Mouse (Mus musculus) cerebellum, adult 11 months (tissue): ENCODE data around the gene Gli1.

Source experiments
- DNase-seq: peaks from one replicate; pipeline ENCODE4 v3.0.0; 2022

The Gli1 gene

GRCm38 (mm10) chr10:127343029-127343428, 1.3 kb upstream of the Gli1 start:
- DNase-seq: no peak

GRCm38 (mm10) chr10:127341360-127341690, 449 bp downstream of the Gli1 start:
- no peak for DNase-seq

GRCm38 (mm10) chr10:127340577-127341359, 1.0 kb downstream of the Gli1 start:
- no peak for DNase-seq

GRCm38 (mm10) chr10:127339683-127340576, 1.8 kb downstream of the Gli1 start:
- DNase-seq: no peak

GRCm38 (mm10) chr10:127338930-127339682, 2.7 kb downstream of the Gli1 start:
- DNase-seq: peak; percentile 82

GRCm38 (mm10) chr10:127337536-127338099, 4.2 kb downstream of the Gli1 start:
- no peak for DNase-seq

GRCm38 (mm10) chr10:127336952-127337351, 4.8 kb downstream of the Gli1 start:
- DNase-seq: no peak

GRCm38 (mm10) chr10:127335271-127335670, 6.5 kb downstream of the Gli1 start:
- no peak for DNase-seq

GRCm38 (mm10) chr10:127333152-127333551, 8.6 kb downstream of the Gli1 start:
- DNase-seq: no peak

- DNase-seq: no peak
Measured at GRCm38 (mm10) chr10:127332211-127332874, 9.4 kb downstream of the Gli1 start.

- DNase-seq: no peak
Measured at GRCm38 (mm10) chr10:127330212-127330611, 11.6 kb downstream of the Gli1 start.

- no peak for DNase-seq
Measured at GRCm38 (mm10) chr10:127327461-127328145, 14.2 kb downstream of the Gli1 start.

- no peak for DNase-seq
Measured at GRCm38 (mm10) chr10:127326828-127327227, 14.9 kb downstream of the Gli1 start.

GRCm38 (mm10) chr10:127326017-127326801, 15.6 kb downstream of the Gli1 start:
- DNase-seq: no peak

GRCm38 (mm10) chr10:127325454-127326016, 16.2 kb downstream of the Gli1 start:
- no peak for DNase-seq

- DNase-seq: no peak
Measured at GRCm38 (mm10) chr10:127324495-127324894, 17.3 kb downstream of the Gli1 start.

- DNase-seq: no peak
Measured at GRCm38 (mm10) chr10:127323131-127323855, 18.5 kb downstream of the Gli1 start.

GRCm38 (mm10) chr10:127322669-127323068, 19.1 kb downstream of the Gli1 start:
- DNase-seq: no peak

GRCm38 (mm10) chr10:127322178-127322577, 19.6 kb downstream of the Gli1 start:
- no peak for DNase-seq

GRCm38 (mm10) chr10:127321621-127322020, 20.2 kb downstream of the Gli1 start, which contains the start of gene Arhgap9:
Gene Arhgap9 (plus strand): TSS chr10:127321964.
- no peak for DNase-seq
